Mouse (Mus musculus) layer of hippocampus, adult 18-20 months (tissue): Measurements from ENCODE around the gene 1700069L16Rik. TPM values are rescaled to one million over a fixed set of nuclear protein-coding genes. Genes with fewer than 3 reads are reported as not detected.

Experiments used
- DNase-seq, 2 experiments: peaks; one replicate each; pipeline ENCODE4 v3.0.0; 2022; ENCODE audit warnings: low spot score in 2 of 2
- long read RNA-seq: library from polyadenylated mRNA; stranded (forward); transcript quantifications from one replicate; pipeline ENCODE4 v2.0.0, GENCODE M21; 2021
- total RNA-seq, 2 experiments: library from RNA; stranded (reverse); gene quantifications; 2 replicates each; pipeline ENCODE4 v1.2.3; 2021

Gene 1700069L16Rik
- total RNA-seq, result not detected
- long read RNA-seq, result 0 reads

DNA sequence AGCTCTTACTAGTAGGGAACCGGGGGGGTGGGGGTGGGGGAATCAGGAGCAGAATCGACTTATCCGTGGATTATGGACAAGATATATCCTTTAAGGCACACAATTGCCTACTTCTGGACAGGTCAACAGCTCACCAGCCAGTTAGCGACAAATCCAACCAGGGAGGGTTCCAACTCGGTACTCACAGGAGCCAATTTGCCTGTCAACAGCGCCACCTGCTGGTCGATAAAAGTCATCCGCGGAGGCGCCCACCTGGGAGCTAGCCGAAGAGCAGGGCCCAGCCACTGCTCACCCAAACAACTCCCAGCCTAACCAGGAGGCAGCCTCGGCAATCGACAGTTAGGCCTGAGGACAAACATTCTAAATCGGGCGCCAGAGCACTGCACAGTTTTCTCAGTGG is at the start of gene 1700069L16Rik:
1700069L16Rik (minus strand) TSS at position 327 of the 400 bp plus-strand sequence.
- peak; percentile 74 to 93 for DNase-seq

DNA sequence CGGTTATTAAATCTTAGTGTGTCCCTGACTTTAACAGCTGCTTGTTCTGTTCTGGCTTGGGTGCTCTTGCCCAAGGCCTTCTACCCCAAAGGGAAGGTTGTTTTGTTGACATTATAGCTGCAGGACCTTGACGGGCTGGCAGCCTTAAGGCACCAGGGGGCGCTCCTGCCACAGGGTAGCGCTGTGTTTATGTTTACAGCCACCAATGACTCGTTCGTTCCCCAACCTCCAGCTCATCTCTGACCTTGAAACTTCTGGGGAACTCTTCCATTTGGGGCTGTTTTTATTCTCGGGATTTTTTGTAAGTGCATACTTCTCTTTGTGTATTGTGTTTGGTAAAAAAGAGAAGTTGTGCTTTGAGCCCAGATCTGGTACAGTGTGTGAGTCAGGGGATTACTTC is 49.1 kb upstream of the 1700069L16Rik start:
- peak; percentile 79 to 90 for DNase-seq

DNA sequence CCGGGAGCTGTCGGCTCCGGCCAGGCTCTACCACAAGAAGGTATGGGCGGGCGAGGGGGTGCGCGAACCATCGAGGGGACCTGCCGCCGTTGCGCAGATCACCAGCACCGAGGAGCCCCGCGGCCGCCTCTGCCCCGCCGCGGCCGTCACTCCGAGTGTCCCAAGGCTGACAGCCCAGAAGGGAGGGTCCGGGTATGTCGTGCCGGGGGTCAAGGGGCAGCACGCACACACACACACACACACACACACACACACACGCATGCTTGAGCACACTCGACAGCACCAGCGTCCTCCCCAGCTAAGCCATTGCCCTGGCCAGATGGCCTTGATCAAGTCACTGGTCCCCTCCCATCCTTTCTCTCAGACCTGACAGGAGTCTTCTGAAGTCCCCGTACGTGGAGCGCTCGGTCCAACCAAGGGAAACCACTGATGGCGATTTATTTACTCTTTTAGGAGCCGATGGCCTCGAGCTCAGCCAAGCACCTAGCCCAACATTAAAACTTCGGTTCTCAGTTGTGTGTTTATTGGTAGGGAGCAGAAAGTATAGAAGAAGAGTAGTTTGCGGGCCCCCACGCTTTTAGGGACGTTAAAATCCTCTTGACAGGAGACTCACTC is 48.4 kb upstream of the 1700069L16Rik start:
- DNase-seq, result no peak

DNA sequence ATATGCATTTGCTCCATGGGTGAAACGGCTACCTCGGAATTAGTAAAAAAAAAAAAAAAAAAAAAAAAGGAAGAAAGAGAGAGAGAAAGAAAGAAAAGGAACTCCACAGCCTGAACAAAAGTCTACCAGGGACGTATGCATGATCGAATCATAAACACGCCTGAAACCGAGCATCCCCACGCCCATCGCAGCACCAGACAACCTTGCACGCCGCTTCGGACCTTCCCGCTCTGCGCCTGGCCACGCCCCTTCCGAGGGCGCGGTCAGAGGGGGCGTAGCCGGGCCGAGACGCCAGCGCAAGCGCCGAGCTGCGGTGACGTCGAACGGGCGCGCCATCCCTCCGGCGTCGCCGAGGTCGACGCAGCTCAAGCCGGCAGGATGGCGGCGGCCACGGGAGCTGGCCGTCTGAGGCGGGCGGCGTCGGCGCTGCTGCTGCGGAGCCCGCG is 47.9 kb upstream of the 1700069L16Rik start, which contains the start of the genes Sart3 and Iscu:
Sart3 (minus strand) TSS at position 61 of the 446 bp plus-strand sequence.
Iscu (plus strand) TSS at position 299 of the 446 bp plus-strand sequence.
- peak; percentile 93 to 94 for DNase-seq

DNA sequence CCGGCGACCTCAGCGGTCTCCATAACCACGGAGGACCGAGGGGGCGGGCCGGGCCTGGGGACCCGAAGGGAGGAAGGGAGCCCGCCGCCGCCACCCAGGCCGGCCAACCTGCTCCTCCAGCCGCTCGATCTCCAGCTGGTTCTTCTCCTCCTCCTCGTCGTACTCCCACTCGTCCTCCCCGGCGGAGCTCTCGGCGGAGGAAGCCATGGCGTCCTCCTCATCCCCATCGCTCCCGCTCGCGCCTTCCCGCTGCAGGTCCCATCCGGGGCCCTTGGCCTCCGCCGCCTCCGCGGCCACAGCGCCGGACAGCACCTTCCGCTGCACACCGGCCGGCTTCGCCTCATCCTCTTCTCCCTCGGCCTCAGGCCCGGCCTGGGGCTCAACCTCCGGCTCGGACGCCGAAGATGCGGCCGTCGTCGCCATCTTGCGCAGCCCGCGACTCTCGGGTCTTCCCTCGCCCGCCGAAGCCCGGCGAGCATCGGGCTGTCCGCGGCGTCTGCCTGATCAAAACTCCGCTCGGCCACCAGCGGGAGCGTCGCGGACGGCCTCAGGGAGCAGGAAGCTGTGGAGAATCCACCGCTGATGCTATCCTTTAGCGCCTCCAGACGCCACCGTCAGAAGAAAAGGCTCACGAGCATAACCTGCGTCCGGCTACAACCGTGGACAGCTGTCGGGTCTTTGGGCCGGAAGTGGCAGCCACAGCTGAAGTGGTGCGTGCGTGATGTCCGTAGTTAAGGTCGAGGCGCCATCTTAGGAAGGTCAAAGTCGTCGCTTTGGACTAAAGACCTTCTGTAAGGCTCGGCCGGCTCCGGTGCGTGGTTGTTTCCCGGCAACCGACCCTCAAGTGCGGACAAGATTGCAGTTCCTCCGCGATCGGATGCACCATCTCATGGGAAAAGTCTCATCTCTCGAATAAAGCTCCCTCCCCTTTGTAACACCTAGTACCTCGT is 46.9 kb upstream of the 1700069L16Rik start:
- DNase-seq, result peak; percentile 81 to 93

DNA sequence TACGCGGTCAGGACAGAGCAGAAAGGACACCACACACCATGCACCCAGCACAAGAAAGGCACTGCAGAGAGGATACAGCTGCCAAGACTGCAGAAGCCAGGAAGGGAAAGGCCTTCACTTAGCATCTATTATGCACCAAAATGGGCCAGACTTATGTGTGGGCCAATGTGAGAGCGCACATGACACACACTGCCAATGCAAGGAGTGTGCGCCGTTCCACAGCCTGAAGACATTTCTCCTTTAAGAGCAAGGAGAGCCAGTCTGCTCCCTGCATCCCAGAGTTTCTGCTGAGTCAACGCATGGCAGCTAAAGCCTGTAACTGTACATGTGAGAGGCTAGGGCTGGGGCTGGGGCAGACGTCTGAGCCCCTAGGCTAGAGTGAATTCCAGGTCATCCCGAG is 44.2 kb upstream of the 1700069L16Rik start:
- DNase-seq, result no peak

DNA sequence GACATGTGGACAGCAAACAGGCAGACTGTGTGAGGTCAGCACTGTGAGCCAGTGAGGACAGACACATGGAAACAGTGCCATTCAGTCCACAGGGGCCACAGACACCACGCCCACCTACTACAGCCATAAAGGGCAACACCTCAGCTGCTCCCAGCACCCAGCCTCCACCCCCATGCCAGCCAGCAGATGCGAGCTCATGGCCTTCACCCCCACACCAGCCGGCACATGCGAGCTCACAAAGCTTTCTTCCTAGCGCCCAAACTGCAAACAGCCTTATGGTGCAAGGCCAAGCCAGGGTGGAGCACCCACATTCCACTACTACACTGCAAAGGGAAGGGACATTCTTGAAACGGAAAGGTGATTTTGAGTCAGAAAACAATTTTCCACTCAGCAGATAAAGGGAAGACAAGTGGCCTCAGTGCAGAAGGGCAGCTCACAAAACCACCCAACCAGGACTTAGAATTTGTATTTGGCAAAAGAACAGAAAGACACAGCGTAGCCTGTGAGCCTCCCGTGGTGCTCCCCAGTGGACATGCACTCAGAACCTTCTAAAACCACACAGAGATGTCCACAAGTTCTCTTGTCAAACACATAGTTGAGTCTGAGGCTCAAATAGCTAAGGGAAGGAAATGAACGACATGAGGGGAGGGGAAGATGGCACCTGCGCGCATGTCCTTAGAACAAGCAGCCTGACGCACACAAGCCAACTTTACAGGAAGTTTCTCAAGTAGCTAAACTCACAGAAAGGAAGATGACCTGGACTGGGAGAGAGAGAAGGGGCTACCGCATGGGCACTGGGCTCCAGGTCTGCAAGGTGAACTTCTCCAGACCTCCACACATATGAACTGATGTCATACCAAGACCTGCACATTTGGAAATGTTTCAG is 41.3 kb upstream of the 1700069L16Rik start:
- DNase-seq, result peak; percentile 41 to 63

DNA sequence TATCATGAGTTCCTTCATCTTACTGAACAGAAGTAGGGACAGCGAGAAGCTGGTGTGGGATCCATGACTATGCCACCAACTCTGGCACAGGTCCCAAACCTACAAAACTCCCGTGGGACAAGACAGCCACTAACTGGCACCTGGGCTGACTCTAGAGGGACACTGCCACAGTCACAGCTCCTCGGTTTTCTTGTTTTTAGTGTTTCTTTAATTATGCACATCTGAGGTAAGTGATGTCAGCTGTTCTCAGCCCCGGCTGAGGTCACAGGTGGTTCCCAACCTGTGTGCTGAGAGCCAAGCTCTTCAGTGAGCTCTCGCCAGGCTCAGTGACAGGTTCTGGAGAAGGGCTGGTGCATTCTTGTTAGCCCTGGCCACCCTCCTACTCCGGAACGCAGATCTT is 39.9 kb upstream of the 1700069L16Rik start:
- DNase-seq, result no peak

DNA sequence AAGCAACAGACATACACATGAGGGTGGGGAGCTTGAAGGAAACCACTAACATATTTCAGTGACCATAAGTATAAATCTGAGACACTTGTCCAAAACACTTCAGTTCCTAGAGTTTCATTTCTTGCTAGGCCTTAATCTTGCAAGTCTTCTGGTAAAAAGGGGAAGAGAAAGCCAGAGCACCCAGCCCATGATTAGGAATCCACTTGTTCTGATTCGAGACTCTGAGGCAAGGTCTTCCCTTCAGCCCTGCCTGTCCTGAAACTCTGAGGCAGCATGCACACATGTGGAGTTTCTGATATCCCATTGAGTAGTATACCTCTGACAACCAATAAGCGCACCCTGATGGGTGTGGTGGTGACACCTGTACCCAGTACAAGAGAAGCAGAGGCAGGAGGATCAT is 37.0 kb upstream of the 1700069L16Rik start:
- no peak for DNase-seq

DNA sequence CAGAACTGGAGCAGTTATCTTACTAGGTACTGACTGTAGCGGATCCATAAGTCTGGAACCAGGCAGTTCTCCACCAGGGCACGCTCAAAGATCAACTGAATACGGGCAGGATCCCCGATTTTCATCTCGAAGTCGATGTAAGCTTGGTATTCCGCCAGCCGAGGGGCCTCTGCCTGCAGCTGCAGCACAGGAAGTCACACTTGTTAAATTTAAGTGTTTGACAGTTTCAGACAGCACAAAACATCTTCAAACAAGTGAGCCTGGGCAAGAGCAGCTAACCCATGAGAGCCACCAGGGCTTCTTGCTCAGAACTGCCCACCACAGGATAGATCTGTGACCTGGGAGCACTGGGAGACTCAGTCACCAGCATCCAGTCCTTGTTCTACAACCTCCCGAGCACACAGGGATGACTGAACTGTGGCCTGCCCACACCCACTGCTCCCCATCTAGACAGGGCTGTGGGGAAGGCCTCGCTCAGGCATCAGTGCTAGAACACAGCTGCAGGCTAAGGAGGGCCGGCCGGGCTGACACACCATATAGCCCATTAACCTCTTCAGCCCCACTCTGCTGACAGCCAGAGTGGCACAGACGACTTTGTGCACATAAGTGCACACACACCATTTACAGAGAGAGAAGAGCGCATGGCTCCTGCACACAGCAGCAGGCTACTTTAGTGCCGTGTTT is 30.9 kb upstream of the 1700069L16Rik start:
- no peak for DNase-seq

DNA sequence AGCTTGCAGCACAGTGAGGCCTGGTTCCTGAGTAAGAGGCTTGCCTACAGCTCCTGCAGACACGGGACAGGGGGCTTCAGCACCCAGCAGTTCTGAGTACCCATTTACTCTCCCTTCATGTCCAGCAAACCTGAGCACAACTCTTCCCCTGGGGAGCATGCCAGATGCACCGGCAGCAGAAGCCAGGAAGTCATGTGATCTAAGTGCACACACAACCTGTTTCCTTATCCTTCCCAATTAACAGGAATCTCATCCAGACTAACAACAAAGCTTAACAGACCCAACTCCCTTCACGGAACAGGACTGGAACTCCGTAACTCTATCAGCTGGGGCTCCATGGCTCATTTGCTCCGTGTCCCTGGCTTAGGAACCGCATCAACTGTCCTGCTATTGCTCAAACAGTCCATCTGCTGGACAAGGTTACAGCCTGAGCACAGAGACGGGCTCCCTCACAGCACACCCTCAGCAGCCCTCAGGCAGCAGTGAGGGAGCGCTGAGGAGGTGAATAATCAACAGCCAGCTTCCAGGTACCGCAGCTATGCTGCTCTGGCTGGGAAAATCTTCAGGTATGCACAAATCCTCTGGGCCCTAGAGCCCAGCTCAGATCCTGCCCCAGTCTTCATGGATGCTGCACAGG is 27.1 kb upstream of the 1700069L16Rik start:
- DNase-seq, result no peak

DNA sequence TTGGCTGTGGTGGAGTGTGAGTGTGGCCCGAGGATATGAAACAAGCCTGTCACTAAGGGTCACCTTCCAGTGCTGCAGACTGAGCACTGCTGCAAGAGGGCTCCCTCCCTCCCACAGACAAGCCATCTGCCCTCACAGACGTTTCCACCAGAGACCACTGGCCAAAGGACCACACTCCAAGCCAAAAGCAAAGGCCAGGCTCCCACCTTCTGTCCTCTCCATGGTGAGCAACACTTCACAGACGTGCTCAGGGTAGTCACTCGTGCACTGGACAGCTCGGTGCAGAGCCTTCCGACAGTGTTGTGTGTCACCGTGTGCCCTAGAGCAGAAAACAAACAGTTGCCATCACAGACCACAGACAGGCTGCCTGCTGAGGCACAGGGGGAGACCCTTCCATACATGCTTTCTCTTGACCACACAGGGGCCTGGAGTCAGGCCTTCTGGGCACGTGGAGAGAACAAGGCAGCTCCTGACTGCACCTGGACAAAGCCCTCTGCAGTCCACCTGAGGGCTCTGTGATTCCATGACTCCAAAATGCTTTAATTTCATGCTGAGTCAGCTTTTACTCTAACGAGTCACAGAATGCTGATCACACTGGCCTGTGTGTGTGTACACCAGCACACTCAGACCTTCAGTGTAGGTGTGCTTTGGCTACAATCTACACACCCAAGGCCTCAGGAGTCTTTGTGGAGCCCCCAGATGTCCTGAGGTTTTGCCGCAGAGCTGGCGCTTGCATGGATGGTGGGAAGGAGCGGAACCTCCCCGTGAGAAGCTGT is 24.2 kb upstream of the 1700069L16Rik start:
- DNase-seq, result no peak

DNA sequence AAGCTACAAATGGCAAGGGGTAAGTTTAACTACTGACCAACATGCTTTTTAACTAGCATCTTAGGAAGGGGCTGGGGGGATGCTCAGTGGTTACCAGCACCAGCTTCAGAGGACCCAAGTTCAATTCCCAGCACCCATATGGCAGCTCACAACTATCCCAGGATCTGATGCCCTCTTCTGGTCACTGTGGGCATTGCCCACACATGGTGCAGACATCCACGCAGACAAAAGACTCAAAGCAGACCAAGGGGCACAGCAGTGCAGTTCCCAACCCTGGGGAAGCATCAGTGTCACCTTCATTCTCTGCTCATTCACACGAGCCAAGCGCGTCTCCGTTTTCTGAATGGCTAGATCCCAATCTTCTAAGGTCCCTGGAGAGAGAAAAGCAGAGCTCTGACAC is 23.1 kb upstream of the 1700069L16Rik start:
- DNase-seq, result no peak

DNA sequence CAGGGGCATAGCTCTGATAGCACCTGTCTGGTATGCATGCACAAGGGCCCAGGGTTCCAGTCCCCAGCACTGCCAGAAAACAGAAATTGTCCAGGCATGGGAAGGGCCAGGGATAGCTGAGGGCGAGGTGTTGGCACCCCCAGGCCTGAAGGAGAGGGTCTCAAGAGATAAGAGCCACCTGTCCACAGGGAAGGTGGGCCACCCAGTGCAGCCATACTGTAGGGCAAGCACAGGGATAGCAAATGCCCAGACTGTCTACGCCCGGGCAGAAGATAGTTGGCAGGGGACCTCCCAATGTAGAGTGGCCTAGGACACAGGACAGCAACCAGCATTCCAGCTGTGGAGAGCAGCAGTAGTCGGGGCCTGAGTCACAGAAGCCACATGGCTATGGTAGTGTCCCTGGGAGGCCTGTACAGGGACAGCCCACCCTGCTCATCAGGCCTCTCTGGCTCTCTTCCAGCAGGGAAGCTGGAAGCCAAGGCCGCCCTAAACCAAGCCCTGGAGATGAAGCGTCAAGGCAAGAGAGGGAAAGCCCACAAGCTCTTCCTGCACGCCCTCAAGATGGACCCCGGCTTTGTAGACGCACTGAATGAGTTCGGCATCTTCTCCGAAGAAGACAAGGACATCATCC is 13.2 kb upstream of the 1700069L16Rik start:
- no peak for DNase-seq

DNA sequence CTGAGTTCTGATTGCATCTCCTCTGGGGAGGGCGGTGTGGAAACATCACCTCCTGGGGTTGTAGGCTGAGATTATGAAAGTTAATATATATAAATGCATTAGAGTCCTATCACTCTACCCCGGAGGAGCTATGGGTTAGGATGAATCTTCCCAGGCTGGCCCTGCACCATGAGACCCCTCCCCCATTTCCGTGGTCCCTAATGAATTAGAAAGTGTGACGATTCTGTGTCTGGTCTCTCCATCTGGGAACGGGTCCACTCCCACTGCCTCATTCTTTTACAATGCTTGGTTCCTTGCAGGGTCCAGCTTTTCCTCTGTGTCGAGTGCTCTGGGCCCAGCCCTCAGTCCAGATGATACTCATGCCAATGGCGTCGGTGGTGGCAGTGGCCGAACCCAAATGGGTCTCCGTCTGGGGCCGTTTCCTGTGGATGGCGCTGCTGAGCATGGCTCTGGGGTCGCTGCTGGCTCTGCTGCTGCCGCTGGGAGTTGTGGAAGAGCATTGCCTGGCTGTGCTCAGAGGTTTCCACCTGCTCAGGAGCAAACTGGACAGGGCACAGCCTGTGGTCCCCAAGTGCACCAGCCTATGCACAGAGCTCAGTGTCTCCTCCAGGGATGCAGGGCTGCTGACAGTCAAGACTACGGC is 12.1 kb upstream of the 1700069L16Rik start:
- no peak for DNase-seq

DNA sequence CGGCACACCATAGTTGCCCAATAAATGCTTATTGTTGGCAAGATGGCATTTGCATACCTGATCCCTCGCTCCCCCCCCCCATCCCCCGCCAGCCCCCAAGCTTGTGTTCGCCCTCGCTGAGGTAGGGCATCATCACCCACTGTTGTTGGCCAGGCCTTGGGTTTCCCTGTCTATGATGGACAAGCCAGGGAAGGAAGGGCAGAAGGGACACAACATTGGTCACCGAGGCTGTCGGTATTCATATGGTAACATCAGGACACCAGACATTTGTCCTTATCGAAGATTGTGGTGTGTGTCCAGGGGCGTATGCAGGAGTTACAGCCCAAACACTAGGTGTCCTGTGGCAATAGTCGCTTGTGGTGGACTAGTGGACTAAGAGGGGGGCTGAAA is 11.5 kb upstream of the 1700069L16Rik start:
- DNase-seq, result no peak

DNA sequence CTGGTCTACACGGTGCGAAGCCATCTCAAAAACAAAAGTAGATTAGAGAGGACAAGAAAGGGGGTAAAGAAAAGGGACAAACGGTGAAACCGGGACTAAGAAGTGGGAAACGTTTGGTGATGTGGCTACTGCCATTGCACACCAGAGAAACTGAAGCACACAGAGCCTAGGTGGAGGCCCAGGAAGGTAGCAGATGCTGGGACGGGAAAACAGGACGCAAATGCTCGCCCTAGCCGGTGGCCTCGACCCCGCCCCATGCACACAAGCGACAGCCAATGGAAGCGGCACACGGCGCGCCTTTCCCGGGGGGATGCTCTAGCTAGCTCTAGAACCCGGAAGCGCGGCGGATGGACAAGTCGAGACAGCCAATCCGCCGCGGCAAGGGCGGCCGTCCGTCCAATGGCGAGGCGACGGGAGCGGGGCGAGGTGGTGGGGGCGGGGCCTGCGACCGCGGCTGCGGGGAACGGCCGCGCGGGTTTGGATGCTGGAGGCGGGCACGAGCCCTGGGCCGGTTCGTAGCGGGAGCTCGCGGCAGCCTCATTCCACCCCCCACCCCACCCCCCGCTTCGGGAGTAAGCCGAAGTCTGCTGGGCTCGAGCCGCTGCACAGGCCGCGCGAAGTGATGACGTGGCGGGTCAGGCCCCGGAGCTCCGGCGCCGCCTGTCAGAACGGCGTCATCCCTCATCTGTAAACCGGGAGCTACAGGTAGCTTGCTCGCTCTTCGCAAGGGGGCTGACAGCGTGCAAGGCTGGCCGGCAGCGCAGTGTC is 11.0 kb upstream of the 1700069L16Rik start, which contains the start of gene Ficd:
Ficd (plus strand) TSS at position 459 of the 768 bp plus-strand sequence.
- DNase-seq, result peak; percentile 87 to 95

DNA sequence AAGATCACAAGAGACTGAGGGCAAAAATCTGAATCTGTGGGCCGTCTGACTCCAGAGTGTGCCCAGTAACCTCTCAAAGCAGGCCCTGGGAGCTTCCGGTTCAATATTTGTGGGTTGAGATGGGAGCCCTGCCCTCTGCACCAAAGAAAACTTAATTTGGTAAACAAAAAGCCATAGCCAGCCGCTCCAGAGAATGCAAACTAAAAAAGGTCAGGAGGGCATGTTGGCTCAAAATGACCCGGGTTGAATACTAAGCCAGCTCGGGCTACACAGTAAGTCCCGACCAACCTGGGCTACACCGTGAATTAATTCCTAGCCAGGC is 10.4 kb upstream of the 1700069L16Rik start:
- no peak for DNase-seq
